Mouse (Mus musculus) thymus, adult 2 months (tissue): Measurements from ENCODE around the gene Fads3.

ENCODE experiments used
- CTCF ChIP-seq: fragments of 200-500 bp; IDR thresholded peaks from 2 replicates; pipeline ENCODE4 v1.5.1; 2012; ENCODE audit warnings: mild to moderate bottlenecking, control low read depth, low read length, moderate library complexity, borderline replicate concordance; ENCODE audit not compliant: control insufficient read depth, poor library complexity, insufficient read depth; ENCODE audit errors: extremely low read depth
- POLR2A ChIP-seq: fragments of 200-500 bp; IDR thresholded peaks from 2 replicates; pipeline ENCODE4 v1.6.1; 2012; ENCODE audit warnings: mild to moderate bottlenecking, low read length, control low read depth, moderate library complexity; ENCODE audit not compliant: control insufficient read depth, poor library complexity, insufficient read depth; ENCODE audit errors: extremely low read depth

GRCm38 (mm10) chr19:10050438-10050837, 9.1 kb downstream of the Fads3 start:
- no peak for TF ChIP-seq CTCF
- TF ChIP-seq POLR2A: no peak
